Mouse (Mus musculus): ENCODE measurements around the gene S1pr5. TPM values are rescaled to one million over a fixed set of nuclear protein-coding genes. Genes with fewer than 3 reads are reported as not detected.
A peak's percentile ranks its signal among the peaks of the same experiment; 100 is the strongest.

S1pr5 gene
- polyA plus RNA-seq, 1 experiment from 2014 or later, result 2.8 TPM

GRCm38 (mm10) chr9:21243826-21244427 lies 4.3 kb downstream of the S1pr5 start:
- Histone ChIP-seq H3K36me3 (ENCODE audit: control insufficient read depth, insufficient read depth) (no peaks in the 10 kb centered on the region), H3K27me3 (replicated peaks; ENCODE audit: control insufficient read depth, insufficient read depth, low read length) (peaks cover 54% of the 10 kb centered on the region), H3K27ac (ENCODE audit: low read length) (no peak overlapping the region), H3K9me3 (ENCODE audit: control insufficient read depth, low read length) (no peaks in the 10 kb centered on the region), H3K4me1 (replicated peaks; ENCODE audit: control insufficient read depth, insufficient read depth, low read length) (peaks cover 18% of the 10 kb centered on the region), H3K4me2 (ENCODE audit: low read length) (peak overlapping the region; percentile 85), H3K4me3 (replicated peaks; ENCODE audit: low read length) (peak overlapping the region; percentile 51), H3K9ac (replicated peaks; ENCODE audit: low read depth, low read length) (peak overlapping the region; percentile 61)
- 5% methylated on average over 42 of the region's 42 CpGs for WGBS
- no peak for ATAC-seq

GRCm38 (mm10) chr9:21241343-21241742 lies 6.9 kb downstream of the S1pr5 start:
- Histone ChIP-seq H3K9me3 (ENCODE audit: control insufficient read depth, low read length) (no peaks in the 10 kb centered on the region), H3K4me3 (replicated peaks; ENCODE audit: low read length) (no peak overlapping the region), H3K36me3 (ENCODE audit: control insufficient read depth, insufficient read depth) (no peaks in the 10 kb centered on the region), H3K27ac (ENCODE audit: low read length) (no peak overlapping the region), H3K27me3 (replicated peaks; ENCODE audit: control insufficient read depth, insufficient read depth, low read length) (peaks cover 35% of the 10 kb centered on the region), H3K9ac (replicated peaks; ENCODE audit: low read depth, low read length) (no peak overlapping the region), H3K4me2 (ENCODE audit: low read length) (no peak overlapping the region), H3K4me1 (replicated peaks; ENCODE audit: control insufficient read depth, insufficient read depth, low read length) (peaks cover 32% of the 10 kb centered on the region)
- 5% methylated on average over 11 of the region's 11 CpGs for WGBS
- no peak for ATAC-seq

- ATAC-seq, result no peak
- peaks cover 27% of the 10 kb centered on the region for H3K4me1 ChIP-seq (replicated peaks; ENCODE audit: control insufficient read depth, insufficient read depth, low read length)
Observed at GRCm38 (mm10) chr9:21239465-21239848, 8.8 kb downstream of the S1pr5 start.

DNA sequence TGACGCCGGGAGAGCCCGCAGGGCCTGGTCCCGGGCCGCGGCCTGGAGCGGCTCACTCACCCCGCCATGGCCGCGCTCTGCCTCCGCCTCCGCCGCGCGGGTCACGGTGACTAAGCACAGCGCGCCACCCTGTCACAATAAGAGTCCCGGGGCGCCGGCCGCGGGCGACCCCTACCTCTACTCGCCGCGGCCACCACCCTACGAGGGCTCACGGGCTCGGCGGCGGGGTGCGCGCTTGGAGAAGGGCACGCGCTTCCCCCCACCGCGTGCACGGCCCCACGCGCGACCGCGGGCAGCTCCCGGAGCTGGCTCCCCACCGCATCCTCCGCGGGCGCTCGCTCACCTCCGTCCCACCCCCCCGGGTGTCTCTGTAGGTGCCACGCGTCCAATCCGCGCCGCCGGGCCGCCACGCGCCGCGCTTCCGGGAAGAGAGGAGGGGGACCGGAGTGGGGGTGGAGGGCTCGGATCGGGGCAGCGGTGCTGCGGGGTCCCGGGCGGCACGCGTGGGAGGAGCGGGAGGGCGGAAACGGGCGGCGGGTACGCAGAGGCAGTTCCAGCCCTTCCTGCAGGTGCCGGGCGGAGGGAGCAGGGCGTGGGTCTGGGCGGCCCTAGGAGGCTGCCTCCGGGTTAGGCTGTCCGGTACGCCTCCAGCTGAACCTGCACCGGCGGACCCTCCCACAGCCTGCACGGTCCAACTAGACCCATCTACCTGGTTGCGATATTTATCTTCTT lies 9.3 kb downstream of the S1pr5 start, which contains the start of gene Keap1:
Gene Keap1, minus strand, starts transcription at position 629 of the 732 bp plus-strand sequence.
- WGBS, result under 1% methylated on average over 60 of the region's 90 CpGs
- peak; percentile 84 for ATAC-seq
- peak within 1 kb of the TSS; percentile 99 for H3K9ac ChIP-seq (replicated peaks; ENCODE audit: low read depth, low read length)
- peaks cover 11% of the 10 kb centered on the region for H3K27me3 ChIP-seq (replicated peaks; ENCODE audit: control insufficient read depth, insufficient read depth, low read length)
- H3K4me1 ChIP-seq (replicated peaks; ENCODE audit: control insufficient read depth, insufficient read depth, low read length), result peaks cover 21% of the 10 kb centered on the region
- H3K9me3 ChIP-seq (ENCODE audit: control insufficient read depth, low read length), result no peaks in the 10 kb centered on the region
- peak within 1 kb of the TSS; percentile 89 for H3K4me3 ChIP-seq (replicated peaks; ENCODE audit: low read length)
- H3K4me2 ChIP-seq (ENCODE audit: low read length), result peak within 1 kb of the TSS; percentile 87
- H3K36me3 ChIP-seq (ENCODE audit: control insufficient read depth, insufficient read depth), result no peaks in the 10 kb centered on the region
- peak within 1 kb of the TSS; percentile 80 for H3K27ac ChIP-seq (ENCODE audit: low read length)

More at GRCm38 (mm10) chr9:21239465-21239848, 8.8 kb downstream of the S1pr5 start:
- peaks cover 17% of the 10 kb centered on the region for H3K27me3 ChIP-seq (replicated peaks; ENCODE audit: control insufficient read depth, insufficient read depth, low read length)
- H3K4me3 ChIP-seq (replicated peaks; ENCODE audit: low read length), result peak overlapping the region; percentile 89
- no peaks in the 10 kb centered on the region for H3K9me3 ChIP-seq (ENCODE audit: control insufficient read depth, low read length)
- H3K9ac ChIP-seq (replicated peaks; ENCODE audit: low read depth, low read length), result peak overlapping the region; percentile 99
- H3K36me3 ChIP-seq (ENCODE audit: control insufficient read depth, insufficient read depth), result no peaks in the 10 kb centered on the region
- 37% methylated on average over 4 of the region's 4 CpGs for WGBS
- H3K4me2 ChIP-seq (ENCODE audit: low read length), result peak overlapping the region; percentile 87
- no peak overlapping the region; the same call in 1 of the 2 replicates for H3K27ac ChIP-seq (ENCODE audit: low read length)

DNA sequence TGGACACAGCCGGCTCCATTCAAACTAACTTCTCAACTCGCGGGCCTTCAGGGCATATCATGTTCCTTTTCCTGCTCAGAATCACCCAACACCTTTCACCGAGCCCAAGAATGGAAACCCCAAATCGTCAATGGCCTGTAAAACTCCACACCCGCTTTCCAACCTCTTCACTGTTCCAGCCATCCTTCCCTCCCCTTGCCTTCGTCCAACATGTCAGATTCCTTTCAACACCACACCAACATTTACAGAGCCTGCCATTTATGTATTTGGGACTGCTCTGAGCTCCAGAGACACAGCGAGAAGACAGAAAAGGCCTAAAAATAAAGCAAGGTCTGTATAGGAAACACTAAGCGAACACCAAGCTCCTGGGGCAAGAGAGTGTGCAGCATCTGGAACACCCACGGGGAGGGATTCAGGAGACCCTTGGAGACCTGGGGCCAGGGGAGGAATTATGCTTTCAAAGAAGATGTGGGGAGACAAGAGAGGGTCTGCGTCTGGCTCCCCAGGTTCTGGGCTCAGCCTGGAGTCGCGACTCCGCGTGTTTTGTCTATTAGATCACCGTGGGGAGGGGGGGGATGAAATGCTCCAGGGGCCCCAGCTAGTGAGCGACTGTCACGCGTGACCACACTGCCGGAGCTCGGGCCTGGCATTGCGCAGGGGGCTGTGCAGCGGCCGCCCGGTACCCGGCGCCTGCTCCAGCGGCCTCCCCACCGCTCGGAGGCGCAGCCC lies 10.1 kb downstream of the S1pr5 start:
- peaks cover 4% of the 10 kb centered on the region; the same call in 1 of the 2 replicates for H3K36me3 ChIP-seq (ENCODE audit: control insufficient read depth, insufficient read depth)
- peaks cover 7% of the 10 kb centered on the region for H3K27me3 ChIP-seq (replicated peaks; ENCODE audit: control insufficient read depth, insufficient read depth, low read length)
- peak overlapping the region; percentile 87 for H3K4me2 ChIP-seq (ENCODE audit: low read length)
- H3K9ac ChIP-seq (replicated peaks; ENCODE audit: low read depth, low read length), result peak overlapping the region; percentile 99
- H3K27ac ChIP-seq (ENCODE audit: low read length), result peak overlapping the region; percentile 80
- peaks cover 20% of the 10 kb centered on the region for H3K4me1 ChIP-seq (replicated peaks; ENCODE audit: control insufficient read depth, insufficient read depth, low read length)
- 0 out of 2 replicates have a peak, but pooled peaks have one; percentile 0 for ATAC-seq
- H3K9me3 ChIP-seq (ENCODE audit: control insufficient read depth, low read length), result no peaks in the 10 kb centered on the region
- peak overlapping the region; percentile 89 for H3K4me3 ChIP-seq (replicated peaks; ENCODE audit: low read length)
- WGBS, result 1% methylated on average over 31 of the region's 31 CpGs

DNA sequence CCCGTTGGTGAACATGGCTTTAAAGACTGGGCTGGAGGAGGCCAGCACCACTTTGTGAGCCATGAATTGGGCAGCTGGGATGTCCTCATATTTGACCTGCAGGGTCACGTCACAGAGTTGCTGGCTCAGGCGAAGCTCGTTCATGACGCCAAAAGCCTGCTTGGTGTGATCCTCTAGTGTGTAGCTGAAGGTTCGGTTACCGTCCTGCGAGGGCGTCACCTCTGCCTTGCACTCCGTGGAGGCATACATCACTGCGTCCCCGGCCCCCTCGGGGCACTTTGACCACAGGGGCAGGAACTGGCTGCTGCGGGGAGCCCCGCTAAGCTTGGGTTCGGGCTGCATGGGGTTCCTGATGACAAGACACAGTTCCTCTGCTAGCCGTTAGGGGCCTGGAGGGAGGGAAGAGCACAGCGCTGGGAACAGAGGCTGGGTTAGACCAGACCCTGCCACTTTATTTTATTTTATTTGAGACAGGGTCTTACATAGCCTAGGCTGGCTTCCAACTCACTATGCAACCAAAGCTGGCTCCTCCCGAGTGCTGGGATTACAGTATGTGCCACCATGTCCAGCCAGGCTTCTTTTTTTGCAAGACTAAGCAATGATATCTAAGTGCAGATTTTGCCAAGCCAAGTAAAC lies 10.8 kb downstream of the S1pr5 start:
- Histone ChIP-seq H3K36me3 (ENCODE audit: control insufficient read depth, insufficient read depth) (peaks cover 5% of the 10 kb centered on the region; the same call in 1 of the 2 replicates), H3K4me1 (replicated peaks; ENCODE audit: control insufficient read depth, insufficient read depth, low read length) (peaks cover 20% of the 10 kb centered on the region), H3K9ac (replicated peaks; ENCODE audit: low read depth, low read length) (peak overlapping the region; percentile 99), H3K9me3 (ENCODE audit: control insufficient read depth, low read length) (no peaks in the 10 kb centered on the region), H3K27me3 (replicated peaks; ENCODE audit: control insufficient read depth, insufficient read depth, low read length) (no peaks in the 10 kb centered on the region; the same call in 1 of the 2 replicates), H3K4me2 (ENCODE audit: low read length) (peak overlapping the region; percentile 87), H3K27ac (ENCODE audit: low read length) (peak overlapping the region; percentile 80), H3K4me3 (replicated peaks; ENCODE audit: low read length) (peak overlapping the region; percentile 89)
- 15% methylated on average over 19 of the region's 19 CpGs for WGBS
- ATAC-seq, result peak; percentile 35

- H3K4me1 ChIP-seq (replicated peaks; ENCODE audit: control insufficient read depth, insufficient read depth, low read length), result peaks cover 20% of the 10 kb centered on the region
- peak overlapping the region; percentile 99 for H3K9ac ChIP-seq (replicated peaks; ENCODE audit: low read depth, low read length)
- H3K36me3 ChIP-seq (ENCODE audit: control insufficient read depth, insufficient read depth), result peaks cover 5% of the 10 kb centered on the region; the same call in 1 of the 2 replicates
- peak overlapping the region; percentile 89 for H3K4me3 ChIP-seq (replicated peaks; ENCODE audit: low read length)
- peak overlapping the region; percentile 87 for H3K4me2 ChIP-seq (ENCODE audit: low read length)
- ATAC-seq, result no peak
- WGBS, result 78% methylated on average over 25 of the region's 25 CpGs
- no peaks in the 10 kb centered on the region; the same call in 1 of the 2 replicates for H3K27me3 ChIP-seq (replicated peaks; ENCODE audit: control insufficient read depth, insufficient read depth, low read length)
- H3K9me3 ChIP-seq (ENCODE audit: control insufficient read depth, low read length), result no peaks in the 10 kb centered on the region
- no peak overlapping the region; the same call in 1 of the 2 replicates for H3K27ac ChIP-seq (ENCODE audit: low read length)
Observed at GRCm38 (mm10) chr9:21236991-21237367, 11.3 kb downstream of the S1pr5 start.

GRCm38 (mm10) chr9:21235341-21235740 lies 12.9 kb downstream of the S1pr5 start:
- Histone ChIP-seq H3K4me2 (ENCODE audit: low read length) (no peak overlapping the region), H3K4me1 (replicated peaks; ENCODE audit: control insufficient read depth, insufficient read depth, low read length) (peaks cover 20% of the 10 kb centered on the region), H3K9ac (replicated peaks; ENCODE audit: low read depth, low read length) (no peak overlapping the region), H3K4me3 (replicated peaks; ENCODE audit: low read length) (no peak overlapping the region), H3K36me3 (ENCODE audit: control insufficient read depth, insufficient read depth) (peaks cover 7% of the 10 kb centered on the region), H3K27me3 (replicated peaks; ENCODE audit: control insufficient read depth, insufficient read depth, low read length) (no peaks in the 10 kb centered on the region), H3K27ac (ENCODE audit: low read length) (no peak overlapping the region), H3K9me3 (ENCODE audit: control insufficient read depth, low read length) (no peaks in the 10 kb centered on the region)
- WGBS, result 85% methylated on average over 4 of the region's 4 CpGs
- no peak for ATAC-seq

All from forebrain, embryonic 16.5 days (tissue).